Mouse (Mus musculus) mouse trophoblast stem cell (cell line): ENCODE results near the gene 1700029J07Rik.

ENCODE experiments used
- in situ Hi-C, 2 experiments: fragments of 300-500 bp; cut with MseI, MboI; formaldehyde crosslinking; loops; 2 replicates in 1 of 2; 3 replicates in 1 of 2; pipeline ENCODE4 v1.15.1; 2025

Gene 1700029J07Rik

GRCm38 (mm10) chr8:45975126-45975836 is at the start of gene 1700029J07Rik, which contains the start of gene Ufsp2:
1700029J07Rik (minus strand) TSS chr8:45975252.
Ufsp2 (plus strand) TSS chr8:45975528.
- in situ Hi-C loops, result no loop called here

- in situ Hi-C loops, result no loop called here
These were observed 49.3 kb upstream of the 1700029J07Rik start for GRCm38 (mm10) chr8:46024392-46024791.

DNA sequence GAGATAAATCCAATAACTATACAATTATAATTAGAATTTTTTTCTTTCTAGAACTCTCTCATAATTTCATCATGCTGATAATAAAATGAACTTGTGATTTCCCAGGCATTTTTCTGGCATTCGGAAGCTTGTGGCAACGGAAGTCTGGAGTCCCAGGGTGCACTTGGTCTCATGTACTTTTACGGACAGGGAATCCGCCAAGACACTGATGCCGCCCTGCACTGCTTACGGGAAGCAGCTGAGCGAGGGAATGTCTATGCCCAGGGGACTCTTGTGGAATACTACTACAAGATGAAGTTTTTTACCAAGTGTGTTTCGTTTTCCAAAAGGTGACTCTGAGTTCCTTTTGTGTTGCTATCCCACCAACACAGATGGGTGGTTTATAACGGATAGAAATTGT is 47.7 kb upstream of the 1700029J07Rik start:
- in situ Hi-C loops, result no loop called here

DNA sequence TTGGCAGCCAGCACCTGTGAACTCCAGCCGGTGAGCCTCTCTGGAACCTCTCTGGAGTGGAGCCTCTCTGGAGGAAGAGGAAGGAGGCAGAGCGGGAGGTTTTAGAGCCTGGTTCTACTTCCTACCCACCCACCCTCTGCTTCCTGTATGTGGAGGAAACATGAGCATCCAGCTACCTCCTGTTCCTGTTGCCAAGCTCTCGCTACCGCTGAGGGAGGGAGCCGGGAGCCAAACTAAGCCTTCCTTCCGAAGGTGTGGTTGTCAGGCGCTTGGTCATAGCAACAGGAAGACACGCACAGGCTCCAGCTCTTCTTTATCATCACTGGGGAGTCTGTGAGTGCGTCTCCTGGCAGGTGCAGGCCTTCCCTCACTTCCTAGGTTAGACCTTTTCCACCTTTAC is 47.2 kb upstream of the 1700029J07Rik start:
- in situ Hi-C loops, result no loop called here

DNA sequence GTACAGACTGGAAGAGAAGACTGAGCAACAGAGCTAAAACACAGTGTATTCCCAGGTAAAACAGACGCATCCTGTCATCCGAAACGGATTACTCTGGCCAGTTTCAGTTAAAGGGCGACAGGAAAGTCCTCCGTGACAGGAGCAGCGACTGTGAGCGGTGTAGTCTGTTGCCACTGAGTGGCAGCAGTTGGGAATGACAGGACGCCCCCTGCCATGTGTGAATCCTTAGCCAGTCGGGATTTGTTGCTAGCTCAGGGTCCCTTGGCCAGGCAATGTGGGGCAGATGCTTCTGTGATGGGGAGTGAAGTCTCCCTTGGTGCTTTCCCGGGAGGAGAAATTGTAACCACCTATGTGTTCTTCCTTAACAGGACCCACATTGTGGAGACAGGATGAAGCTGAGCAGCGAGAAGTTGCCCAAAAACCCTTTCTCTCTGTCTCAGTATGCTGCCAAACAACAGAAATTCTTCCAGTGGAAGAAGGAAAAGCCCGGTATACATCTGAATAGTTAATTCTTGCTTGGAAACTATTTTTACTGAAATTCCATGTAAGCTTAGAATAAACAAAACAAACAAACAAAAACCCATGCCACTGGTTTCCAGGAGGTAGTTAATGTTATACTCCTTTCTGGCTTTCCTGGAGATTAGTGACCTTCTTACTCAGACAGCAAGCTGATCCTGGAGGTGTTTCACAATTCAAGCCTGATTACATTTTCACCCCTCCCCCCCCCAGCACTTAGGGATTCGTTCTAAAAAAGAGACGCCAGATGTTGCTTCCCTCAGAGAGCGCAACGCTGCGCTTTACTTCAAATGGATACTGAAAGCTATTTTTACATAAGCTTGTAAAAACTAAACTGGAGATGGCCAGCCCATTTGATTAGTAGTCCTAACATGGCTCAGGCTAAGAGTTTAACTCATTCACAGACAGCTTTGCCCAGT is 36.0 kb upstream of the 1700029J07Rik start:
- in situ Hi-C loops, result no loop called here

DNA sequence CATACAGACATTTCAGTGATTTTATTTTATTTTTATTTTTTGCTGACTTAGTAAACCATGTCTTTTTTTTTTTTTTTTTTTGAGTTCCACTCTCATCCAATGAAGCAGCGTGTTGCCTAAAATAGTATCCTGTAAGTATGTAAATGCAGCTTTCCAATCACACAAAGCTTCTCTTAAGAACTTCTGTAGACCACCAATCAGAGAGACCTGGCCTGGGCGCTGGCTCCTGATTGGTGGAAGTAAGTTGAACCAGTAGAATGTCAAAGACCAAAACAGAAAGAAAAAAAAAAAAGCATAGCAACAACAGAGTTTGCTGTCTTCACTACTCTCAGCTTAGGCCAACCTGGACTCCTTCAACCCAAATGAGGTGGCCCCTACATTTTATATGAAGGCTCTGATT is 35.3 kb upstream of the 1700029J07Rik start:
- in situ Hi-C loops, result no loop called here

DNA sequence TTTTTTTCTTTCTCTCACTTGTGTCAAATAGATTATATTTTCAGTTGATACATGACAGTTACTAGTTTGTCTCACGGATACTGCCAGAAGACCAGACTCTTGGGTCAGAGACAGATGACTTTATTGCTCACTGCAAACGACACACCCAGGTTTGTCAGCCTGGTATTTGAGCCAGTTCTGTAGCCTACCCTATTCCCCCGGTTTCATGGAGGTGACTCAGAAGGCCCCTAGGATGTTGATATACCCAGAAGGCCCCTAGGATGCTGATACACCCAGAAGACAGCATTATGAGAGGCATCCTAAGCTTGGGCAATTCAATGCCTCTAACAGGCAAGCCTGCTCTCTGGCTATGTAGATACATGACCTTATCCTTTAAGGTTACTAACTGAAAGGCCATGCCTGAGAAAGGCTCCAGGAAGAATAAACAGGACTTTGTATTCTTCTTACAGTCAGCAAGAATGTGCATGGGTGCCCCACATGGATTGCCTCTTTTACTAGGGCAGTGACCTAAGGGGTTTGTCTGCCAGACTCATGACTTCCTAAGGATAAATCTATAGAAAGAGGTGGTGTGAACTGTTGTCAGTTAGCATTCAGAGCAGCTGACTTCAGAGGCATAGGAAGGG is 32.1 kb upstream of the 1700029J07Rik start:
- in situ Hi-C loops, result no loop called here

DNA sequence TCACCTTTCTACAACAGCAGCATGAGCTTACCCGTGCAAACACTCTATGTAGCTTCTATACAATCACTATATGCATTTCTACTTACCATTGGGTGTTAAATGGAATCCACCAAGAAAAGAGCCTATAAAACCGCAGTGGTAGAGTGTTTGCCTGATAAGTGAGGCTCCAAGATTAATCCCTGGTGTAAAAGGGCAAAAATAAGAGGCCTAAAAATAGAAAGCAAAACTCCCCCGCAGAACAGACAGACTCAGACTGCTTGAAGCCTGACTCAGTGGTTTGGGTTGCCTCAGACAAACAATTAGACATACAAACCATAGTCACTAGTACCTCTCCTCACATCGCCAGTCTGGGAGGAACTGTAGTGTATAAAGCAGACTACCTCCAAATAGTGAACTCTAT is 30.5 kb upstream of the 1700029J07Rik start, which contains the start of gene Ankrd37:
Gene Ankrd37 (minus strand): TSS at position 112 of the 400 bp plus-strand sequence.
- in situ Hi-C loops, result no loop called here

GRCm38 (mm10) chr8:45999784-46000705 is 25.0 kb upstream of the 1700029J07Rik start:
- in situ Hi-C loops, result no loop called here

DNA sequence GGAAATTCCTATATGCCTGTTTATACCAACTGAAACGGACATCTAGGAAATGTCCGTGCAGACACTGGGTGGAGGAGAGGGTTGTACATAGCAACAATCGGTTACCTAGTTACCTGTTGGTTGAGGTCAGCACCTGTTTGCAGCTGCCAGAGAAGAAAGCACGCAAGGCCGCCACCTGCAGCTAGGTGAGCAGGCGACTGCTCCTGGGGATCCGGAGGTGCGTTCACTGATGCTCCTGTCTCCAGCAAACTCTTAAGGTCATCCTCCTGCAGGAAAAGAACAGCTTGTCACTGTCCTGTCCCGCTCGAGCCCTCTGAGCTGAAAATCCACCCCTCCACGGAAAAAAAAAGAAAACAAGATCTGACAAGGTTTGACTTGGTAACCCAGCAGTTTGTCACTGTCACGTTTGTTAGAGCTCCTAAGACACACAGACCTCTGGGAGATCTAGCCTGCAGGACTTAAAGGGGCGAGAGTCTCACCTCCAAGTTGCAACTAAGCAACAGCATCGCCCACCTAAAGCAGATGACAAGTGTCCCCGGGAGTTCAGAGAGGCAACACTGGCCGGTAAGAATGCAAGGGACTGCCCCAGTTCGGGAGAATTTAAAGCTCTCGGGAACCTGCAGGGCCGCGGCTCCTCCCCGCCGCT is 24.2 kb upstream of the 1700029J07Rik start, which contains the start of gene Lrp2bp:
Gene Lrp2bp (plus strand): TSS at position 166 of the 646 bp plus-strand sequence.
- in situ Hi-C loops, result no loop called here

DNA sequence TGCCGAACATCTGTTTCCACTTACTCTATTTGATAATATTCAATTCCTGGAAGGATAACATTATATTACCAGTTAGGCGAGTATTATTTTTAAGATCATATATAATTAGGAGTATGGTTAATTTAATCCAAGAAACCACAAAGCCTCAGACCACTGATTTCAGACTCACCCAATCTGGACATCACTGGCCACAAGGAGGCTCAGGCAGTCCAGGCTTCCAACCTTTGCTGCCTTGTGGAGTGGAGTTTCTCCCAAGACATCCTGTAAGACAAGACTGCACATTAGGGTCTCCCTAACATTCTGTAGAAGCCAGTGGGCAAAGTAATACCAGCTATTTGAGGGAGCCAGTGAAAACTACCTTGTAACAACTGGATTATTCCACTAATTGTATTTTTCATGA is 23.2 kb upstream of the 1700029J07Rik start:
- in situ Hi-C loops, result no loop called here

DNA sequence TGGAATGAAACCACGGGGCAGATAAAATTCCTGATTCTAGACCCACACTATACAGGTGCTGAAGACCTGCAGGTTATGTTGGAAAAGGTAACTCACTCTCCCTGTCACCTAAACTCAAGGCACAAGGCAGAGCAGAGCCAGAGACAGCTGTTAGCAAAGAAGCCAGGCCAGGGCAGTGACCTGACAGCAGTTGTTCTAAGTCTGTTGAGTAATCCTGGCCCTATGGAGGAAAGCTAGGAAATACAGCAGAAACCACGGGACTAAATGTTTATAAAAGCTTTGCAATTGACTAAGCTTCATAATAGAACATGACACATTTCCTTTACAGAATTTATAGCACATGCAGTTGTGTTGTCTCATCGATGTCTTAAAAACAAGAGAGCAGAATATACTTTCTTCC is 20.5 kb upstream of the 1700029J07Rik start:
- in situ Hi-C loops, result no loop called here

DNA sequence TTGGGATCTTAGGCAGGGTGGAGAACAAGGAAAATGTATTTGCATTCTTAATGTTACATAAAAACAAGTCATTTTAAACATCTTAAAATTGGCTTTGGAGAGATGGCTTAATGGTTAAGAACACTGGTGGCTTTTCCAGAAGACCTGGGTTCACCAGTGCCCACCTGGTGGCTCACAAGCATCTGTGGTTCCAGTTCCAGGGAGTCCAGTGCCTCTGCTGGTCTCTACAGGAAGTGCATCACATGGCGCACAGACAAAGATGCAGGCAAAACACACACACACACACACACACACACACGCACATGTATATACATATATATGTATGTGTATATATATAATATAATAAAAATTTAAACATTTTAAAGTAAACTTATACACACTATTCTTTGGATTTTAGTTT is 19.1 kb upstream of the 1700029J07Rik start:
- in situ Hi-C loops, result no loop called here

DNA sequence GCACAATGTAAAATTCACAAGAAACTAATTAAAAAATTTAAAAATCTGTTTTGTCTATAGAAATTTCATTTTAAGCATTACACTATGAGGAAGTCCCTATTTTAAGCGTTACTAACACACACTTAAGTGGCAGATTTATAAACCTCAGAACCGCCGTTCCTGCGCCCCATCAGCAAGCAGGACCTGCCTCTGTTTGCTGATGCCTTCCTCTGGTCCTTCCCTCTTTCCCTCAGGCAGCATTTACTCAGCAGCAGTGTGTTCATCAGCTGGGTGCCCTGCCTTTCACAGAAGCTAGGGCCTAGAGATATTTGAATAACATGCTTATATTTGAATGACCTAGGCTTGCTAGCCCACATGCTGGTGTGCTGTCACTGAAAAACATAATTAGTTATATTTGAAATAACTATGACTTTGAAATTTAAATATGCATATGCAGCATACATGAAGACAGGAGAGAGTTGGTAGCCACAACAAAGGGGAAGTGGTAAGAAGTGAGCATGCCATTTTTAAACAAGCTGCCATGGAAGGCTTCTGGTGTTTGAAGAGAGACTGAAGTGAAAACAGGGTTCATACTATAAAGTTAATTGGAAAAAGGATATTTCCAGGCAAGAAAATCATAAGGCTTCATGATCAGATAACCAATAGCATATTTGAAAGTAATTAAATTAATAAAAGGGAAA is 15.7 kb upstream of the 1700029J07Rik start:
- in situ Hi-C loops, result no loop called here

GRCm38 (mm10) chr8:45988189-45988588 is 13.1 kb upstream of the 1700029J07Rik start:
- in situ Hi-C loops, result no loop called here

- in situ Hi-C loops, result no loop called here
These were observed 11.6 kb upstream of the 1700029J07Rik start for GRCm38 (mm10) chr8:45986665-45987064.

GRCm38 (mm10) chr8:45975837-45976468 is 901 bp upstream of the 1700029J07Rik start:
- in situ Hi-C loops, result no loop called here

DNA sequence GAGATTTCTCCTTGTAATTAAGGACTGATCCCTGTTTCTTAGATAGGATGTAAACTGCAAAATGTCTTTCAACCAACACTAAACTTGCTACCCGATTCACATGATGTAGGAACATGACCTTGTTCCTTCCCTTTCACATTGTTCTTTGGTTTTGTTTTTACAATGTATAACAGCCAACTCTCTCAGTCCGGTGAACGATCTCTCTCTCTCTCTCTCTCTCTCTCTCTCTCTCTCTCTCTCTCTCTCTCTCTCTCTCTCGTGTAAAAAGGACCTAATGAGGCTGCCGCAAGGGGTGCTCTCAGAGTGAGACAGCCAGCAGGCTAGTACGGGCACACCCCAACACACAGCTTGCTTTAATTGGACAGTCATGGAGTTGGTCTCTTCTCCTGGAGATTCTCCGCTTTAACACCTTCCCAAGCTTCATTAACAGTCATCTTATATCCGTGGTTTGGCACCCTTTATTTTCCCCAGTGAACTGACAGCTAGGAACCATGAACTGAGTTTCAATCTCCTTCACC is 1.0 kb downstream of the 1700029J07Rik start:
- in situ Hi-C loops, result no loop called here

DNA sequence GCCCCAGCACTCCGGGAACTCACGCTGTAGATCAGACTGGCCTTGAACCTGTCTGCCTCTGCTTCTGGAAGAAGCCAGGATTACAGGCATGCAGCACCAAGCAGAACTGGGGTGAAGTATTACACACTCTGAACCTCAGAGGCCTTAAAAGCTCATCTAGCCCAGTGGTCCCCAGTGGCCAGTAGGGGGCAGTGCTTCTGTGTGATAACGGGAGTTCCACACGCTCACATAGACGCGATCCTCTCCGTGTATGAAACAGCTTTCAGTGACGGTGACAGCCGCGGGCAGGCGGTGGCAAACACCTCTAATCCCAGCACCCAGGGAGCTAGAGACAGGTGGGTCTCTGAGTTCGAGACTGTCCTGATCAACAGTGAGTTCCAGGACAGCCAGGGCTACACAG is 4.2 kb downstream of the 1700029J07Rik start:
- in situ Hi-C loops, result no loop called here
